Mouse (Mus musculus) NIH3T3 (cell line): Measurements from ENCODE around the gene Macf1.

Experiments
- DNase-seq: peaks from one replicate; pipeline ENCODE4 v3.0.0-alpha.2; 2012; ENCODE audit warnings: low read depth

Macf1 gene

GRCm38 (mm10) chr4:123684260-123684659 is at the start of gene Macf1:
TSS of gene Macf1 (minus strand) at chr4:123684360.
- no peak for DNase-seq

GRCm38 (mm10) chr4:123733532-123733931 is 49.4 kb upstream of the Macf1 start:
- no peak for DNase-seq

GRCm38 (mm10) chr4:123732921-123733320 is 48.8 kb upstream of the Macf1 start:
- DNase-seq = no peak

- DNase-seq = no peak
Measured at GRCm38 (mm10) chr4:123732163-123732910, 48.2 kb upstream of the Macf1 start.

DNA sequence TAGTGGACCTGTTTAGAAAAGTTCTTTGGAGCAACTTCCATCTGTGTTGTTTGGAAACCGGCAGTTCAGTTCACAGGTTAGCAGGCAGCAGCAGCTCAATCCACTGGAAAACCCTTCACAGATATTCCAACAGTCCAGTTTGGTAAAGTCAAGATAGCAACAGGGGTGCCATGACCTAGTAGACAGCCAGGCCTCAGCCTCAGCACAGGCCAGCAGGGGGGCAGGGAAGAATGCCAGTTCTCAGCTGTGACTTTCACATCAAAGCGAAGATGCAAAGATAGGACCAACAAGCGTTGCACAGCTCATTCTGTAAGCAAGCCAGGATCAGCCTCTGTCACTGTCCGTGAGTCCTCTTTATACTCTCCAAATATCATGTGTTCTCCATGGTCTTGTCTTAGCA is 37.6 kb upstream of the Macf1 start:
- no peak for DNase-seq

- no peak for DNase-seq
Measured at GRCm38 (mm10) chr4:123718434-123718780, 34.2 kb upstream of the Macf1 start.

GRCm38 (mm10) chr4:123717574-123718433 is 33.6 kb upstream of the Macf1 start, which contains the start of gene Ndufs5:
TSS of gene Ndufs5 (minus strand) at chr4:123718202.
- peak; percentile 99 for DNase-seq

GRCm38 (mm10) chr4:123712431-123712830 is 28.3 kb upstream of the Macf1 start:
- DNase-seq = no peak

- no peak for DNase-seq
Measured at GRCm38 (mm10) chr4:123707340-123707739, 23.2 kb upstream of the Macf1 start.

- peak; percentile 49 for DNase-seq
Measured at GRCm38 (mm10) chr4:123705340-123705739, 21.2 kb upstream of the Macf1 start.

GRCm38 (mm10) chr4:123693384-123693783 is 9.2 kb upstream of the Macf1 start:
- no peak for DNase-seq

DNA sequence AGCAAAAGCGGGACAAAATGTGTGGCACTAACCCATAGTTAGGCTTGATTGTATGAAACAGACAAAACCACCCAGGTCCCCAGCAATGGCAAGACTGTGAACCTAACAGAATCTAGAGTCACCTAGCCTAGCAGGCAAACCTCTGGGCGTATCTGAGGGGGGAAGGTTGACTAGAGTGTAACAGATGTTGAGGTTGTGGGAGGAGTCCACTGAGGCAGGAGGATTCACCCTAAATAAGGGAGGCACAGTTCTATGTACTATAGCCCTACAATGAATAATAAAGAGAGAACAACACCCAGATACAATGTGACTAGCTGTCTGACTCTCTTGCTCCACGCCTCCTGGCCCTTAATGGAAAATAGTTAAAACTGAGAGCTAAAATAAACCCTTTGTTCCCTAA is 7.9 kb upstream of the Macf1 start:
- no peak for DNase-seq

DNA sequence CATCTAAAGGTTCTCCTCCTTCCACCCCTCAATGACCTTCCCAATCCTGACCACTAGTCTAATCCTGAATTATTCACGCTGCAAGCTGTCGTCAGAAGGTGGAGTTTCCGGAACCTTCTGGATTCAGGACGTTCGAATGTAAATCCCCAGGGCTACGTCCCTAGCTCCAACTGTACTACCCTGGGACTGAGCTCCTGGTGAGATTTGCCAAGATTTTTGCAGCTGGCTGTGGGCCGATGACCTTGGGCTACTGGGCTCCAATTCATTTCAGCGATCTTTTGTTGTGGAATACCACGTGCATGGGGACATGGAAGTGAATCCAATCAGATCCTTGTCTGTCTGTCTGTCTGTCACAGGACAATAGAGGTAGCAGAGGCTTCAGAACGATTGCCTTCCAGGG is 6.2 kb upstream of the Macf1 start:
- no peak for DNase-seq

DNA sequence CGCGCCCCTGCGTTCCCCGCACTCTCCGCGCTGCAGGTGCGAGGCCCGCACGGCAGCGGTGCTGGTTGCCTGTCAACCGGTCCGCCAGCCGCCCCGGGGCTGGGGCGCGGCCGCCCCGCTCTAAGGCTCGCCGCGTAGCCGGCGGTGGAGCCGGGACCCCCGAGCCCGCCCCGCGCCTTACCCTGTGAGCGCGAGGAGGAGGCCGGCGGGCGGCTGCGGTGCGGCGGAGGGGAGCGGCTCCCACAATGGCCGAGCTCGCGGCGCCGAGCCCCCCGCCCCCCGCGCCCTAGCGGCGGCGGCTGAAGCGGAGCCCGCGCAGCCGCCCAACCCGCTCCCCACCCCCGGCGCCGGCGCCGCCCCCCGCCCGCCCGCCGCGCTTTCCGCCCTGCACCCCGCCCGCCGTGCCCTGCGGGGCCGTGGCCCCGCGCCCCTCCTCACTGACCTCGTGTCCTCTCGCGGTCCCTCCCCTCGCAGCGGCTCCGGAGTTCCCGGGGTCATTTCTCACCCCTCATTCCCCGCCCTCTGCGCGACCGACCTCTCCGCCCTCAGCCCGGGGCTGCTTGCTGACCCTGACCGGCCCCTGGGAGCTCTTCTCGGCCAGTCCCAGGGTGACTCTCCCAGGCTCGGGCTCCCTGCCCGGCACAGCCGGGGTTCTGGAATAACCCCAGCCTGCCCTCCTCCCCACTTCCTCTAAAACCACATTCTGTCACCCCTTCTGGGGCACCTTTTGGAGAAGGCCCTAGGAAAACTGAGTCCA is 3.0 kb upstream of the Macf1 start:
- DNase-seq = no peak

GRCm38 (mm10) chr4:123686368-123687024 is 2.3 kb upstream of the Macf1 start:
- DNase-seq = no peak

DNA sequence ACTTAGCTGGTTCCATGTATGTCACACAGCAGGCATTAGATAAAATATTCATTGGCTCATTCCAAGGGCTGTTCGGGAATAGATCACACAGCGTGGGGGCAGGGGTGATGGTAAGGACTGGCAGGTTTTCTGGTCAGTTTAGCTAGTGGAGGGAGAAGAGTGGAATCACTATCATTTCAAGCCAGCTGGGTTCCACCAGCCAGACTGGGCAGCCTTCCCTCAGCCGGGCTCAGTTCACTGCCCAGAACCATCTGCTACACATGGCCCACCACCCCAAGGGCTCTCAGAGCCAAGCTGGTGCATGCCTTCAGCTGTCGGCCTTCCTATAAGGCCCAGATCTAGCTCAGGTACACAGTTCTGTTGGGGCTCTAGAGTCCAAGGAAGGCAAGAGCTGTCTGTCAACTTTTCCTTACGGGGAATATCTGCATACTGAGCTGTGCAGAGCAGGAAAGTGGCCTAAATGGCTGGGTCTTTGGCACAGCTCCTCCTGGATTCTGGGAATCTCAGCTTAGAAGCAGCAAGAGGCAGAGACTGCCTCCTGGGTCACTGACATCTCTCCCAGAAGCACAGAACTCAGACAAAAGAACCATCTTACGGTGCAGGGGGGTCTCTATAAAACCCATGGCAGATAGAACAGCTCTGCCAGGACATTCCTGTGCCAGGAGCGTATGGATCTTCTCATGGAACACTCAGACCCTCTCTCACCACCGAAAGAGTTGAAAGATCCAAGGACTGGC is 1.5 kb upstream of the Macf1 start:
- no peak for DNase-seq

DNA sequence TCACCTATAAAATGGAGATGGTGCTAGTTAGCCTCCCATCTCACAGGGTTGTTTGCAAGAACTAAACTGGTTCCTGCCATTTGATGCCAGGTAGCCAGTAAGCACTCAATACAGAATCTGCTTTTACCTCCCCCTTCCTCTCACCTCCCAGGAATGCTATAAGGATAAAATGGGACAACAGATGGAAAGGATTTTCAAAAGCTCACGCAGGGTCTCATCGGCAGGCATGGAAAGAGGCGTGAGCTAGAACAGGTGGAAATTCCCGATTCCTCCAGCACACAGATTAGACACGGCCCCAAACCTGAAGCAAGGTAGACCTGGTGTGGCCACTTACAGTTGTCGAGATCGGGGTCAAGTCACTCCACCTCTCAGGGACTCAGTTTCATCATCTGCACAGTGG is 886 bp upstream of the Macf1 start:
- DNase-seq = no peak

DNA sequence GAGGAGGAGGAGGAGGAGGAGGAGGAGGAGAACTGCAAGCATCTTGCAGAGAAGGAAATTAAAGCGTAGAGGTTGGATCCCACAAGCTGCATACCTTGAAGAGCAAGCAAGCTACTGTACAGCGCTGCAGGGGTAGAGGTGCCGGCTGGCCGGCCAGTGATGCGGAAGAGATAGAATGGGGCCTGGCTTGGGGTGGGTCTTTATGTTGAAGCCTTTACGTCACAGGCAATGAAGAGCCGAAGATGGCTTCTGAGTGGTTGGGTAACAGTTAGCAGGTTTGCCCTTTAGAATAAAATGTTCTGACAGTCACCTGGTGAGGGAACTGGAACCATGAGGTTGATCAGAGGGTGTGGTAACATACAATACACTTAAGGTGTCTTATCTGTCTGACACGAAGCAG is 1.9 kb downstream of the Macf1 start:
- DNase-seq = no peak

GRCm38 (mm10) chr4:123680962-123681361 is 3.2 kb downstream of the Macf1 start:
- no peak for DNase-seq

DNA sequence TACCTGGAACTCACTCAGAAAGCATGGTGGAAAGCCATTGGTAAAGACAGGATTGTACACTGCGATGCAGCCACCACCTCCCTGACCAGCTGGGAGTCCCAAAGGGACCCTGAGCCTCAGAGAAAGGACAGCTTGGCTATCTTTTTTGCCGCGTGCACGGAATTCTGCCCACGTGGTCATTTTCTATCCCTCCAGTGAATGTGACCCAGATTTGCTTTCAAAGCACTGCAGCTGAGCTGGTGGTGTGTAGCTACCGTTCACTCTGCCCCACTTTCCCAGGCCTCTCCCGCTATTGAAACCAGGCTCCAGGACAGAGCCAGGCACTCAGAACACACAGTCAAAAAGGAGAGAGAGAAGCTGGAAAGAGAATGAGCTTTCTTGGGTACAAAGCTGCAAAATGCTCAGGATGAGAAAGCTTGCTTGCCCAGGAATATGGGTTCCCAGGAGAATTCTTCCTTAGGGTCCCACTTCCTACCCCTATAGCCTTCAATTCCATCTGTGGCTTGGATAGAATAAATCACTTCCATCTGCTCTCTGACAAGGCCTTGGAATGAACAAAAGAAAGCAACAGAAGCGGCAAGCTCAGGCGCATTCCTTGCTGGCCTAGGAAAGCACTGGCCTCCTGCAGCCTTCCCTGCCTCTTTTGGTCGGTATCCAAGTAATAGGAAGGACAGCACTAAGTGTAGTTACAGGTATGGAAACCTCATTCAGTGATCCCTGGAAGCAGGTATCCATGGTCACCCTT is 6.9 kb downstream of the Macf1 start:
- peak; percentile 39 for DNase-seq

- DNase-seq = no peak
Measured at GRCm38 (mm10) chr4:123670598-123670997, 13.6 kb downstream of the Macf1 start.
